Mouse (Mus musculus): ENCODE results near the gene Psmb8. TPM values are rescaled to one million over a fixed set of nuclear protein-coding genes. Genes with fewer than 3 reads are reported as not detected.

Psmb8 gene
- total and polyA plus RNA-seq, 3 experiments = 133 to 144 TPM; not detected in 1

GRCm38 (mm10) chr17:34213936-34214335, 16.4 kb downstream of the Psmb8 start:
- H3K27ac ChIP-seq (ENCODE audit: control insufficient read depth, low read depth, low read length) = no peak overlapping the region
- no peak overlapping the region for H3K9ac ChIP-seq (ENCODE audit: control insufficient read depth, low read depth, low read length, poor library complexity, severe bottlenecking)
- no peaks in the 10 kb centered on the region for H3K9me3 ChIP-seq (replicated peaks; ENCODE audit: insufficient read depth, low read length)
- no peak overlapping the region for H3K4me3 ChIP-seq (ENCODE audit: control insufficient read depth in 1 of 2, insufficient read depth in 1 of 2, low read depth in 2 of 2, low read length in 2 of 2)
- peaks cover 2 to 35% of the 10 kb centered on the region in 2 experiments; a peak in 3 of 4 replicates for H3K36me3 ChIP-seq (ENCODE audit: control insufficient read depth in 1 of 2, insufficient read depth in 2 of 2, low read length in 2 of 2)
- H3K27me3 ChIP-seq (ENCODE audit: control insufficient read depth in 1 of 2, insufficient read depth in 2 of 2, low read length in 2 of 2) = no peaks in the 10 kb centered on the region
- DNase-seq (ENCODE audit: low read depth, low spot score) = no peak
- peaks cover 18 to 46% of the 10 kb centered on the region in 2 experiments for H3K4me1 ChIP-seq (ENCODE audit: control insufficient read depth in 1 of 2, insufficient read depth in 2 of 2, low read length in 2 of 2)
- H3K79me2 ChIP-seq (ENCODE audit: control insufficient read depth, insufficient read depth, low read length, poor library complexity) = no peaks in the 10 kb centered on the region
- TF ChIP-seq ZMIZ1 (IDR thresholded peaks at IDR 0.05; ENCODE audit: low read depth, low read length) (no peak), USF1 (IDR thresholded peaks at IDR 0.05; ENCODE audit: low read depth, low read length) (no peak), UBTF (IDR thresholded peaks at IDR 0.05; ENCODE audit: borderline replicate concordance, insufficient read depth, low read depth, low read length) (no peak), MYB (IDR thresholded peaks at IDR 0.05; ENCODE audit: low read depth, low read length) (no peak), ZC3H11A (IDR thresholded peaks at IDR 0.05; ENCODE audit: low read depth, low read length) (no peak)

- Histone ChIP-seq H3K4me3 (ENCODE audit: control insufficient read depth in 1 of 2, insufficient read depth in 1 of 2, low read depth in 2 of 2, low read length in 2 of 2) (no peak overlapping the region), H3K9me3 (replicated peaks; ENCODE audit: insufficient read depth, low read length) (no peaks in the 10 kb centered on the region), H3K79me2 (ENCODE audit: control insufficient read depth, insufficient read depth, low read length, poor library complexity) (no peaks in the 10 kb centered on the region), H3K36me3 (ENCODE audit: control insufficient read depth in 1 of 2, insufficient read depth in 2 of 2, low read length in 2 of 2) (peaks cover 2 to 33% of the 10 kb centered on the region in 2 experiments; a peak in 3 of 4 replicates), H3K9ac (ENCODE audit: control insufficient read depth, low read depth, low read length, poor library complexity, severe bottlenecking) (no peak overlapping the region), H3K4me1 (ENCODE audit: control insufficient read depth in 1 of 2, insufficient read depth in 2 of 2, low read length in 2 of 2) (peaks cover 15 to 37% of the 10 kb centered on the region in 2 experiments), H3K27ac (ENCODE audit: control insufficient read depth, low read depth, low read length) (no peak overlapping the region), H3K27me3 (ENCODE audit: control insufficient read depth in 1 of 2, insufficient read depth in 2 of 2, low read length in 2 of 2) (no peaks in the 10 kb centered on the region)
- DNase-seq (ENCODE audit: low read depth, low spot score) = no peak
- TF ChIP-seq TAL1 (IDR thresholded peaks at IDR 0.05; ENCODE audit: low read length) = no peak
- TF ChIP-seq ZNF384 (IDR thresholded peaks at IDR 0.05; ENCODE audit: low read depth, low read length) = no peak
- no peak for TF ChIP-seq TCF12 (IDR thresholded peaks at IDR 0.05; ENCODE audit: low read depth, low read length)
- no peak for TF ChIP-seq MAZ (IDR thresholded peaks at IDR 0.05; ENCODE audit: low read depth, low read length)
- TF ChIP-seq EP300 (IDR thresholded peaks at IDR 0.05; ENCODE audit: low read depth in 1 of 2, low read length in 2 of 2) = no peak
- no peak for TF ChIP-seq MAFK (IDR thresholded peaks at IDR 0.05; ENCODE audit: borderline replicate concordance, low read depth, low read length)
- no peak for TF ChIP-seq CTCF (IDR thresholded peaks at IDR 0.05 in 2 of 3, conservative IDR thresholded peaks at IDR 0.05 in 1 of 3; ENCODE audit: control insufficient read depth in 1 of 3, insufficient read depth in 1 of 3, low read depth in 2 of 3, low read length in 3 of 3, poor library complexity in 1 of 3, severe bottlenecking in 1 of 3)
- no peak for TF ChIP-seq USF2 (IDR thresholded peaks at IDR 0.05; ENCODE audit: borderline replicate concordance in 1 of 2, insufficient read depth in 1 of 2, low read depth in 1 of 2, low read length in 2 of 2)
- no peak for TF ChIP-seq ZMIZ1 (IDR thresholded peaks at IDR 0.05; ENCODE audit: low read depth, low read length)
- TF ChIP-seq ZKSCAN1 (IDR thresholded peaks at IDR 0.05; ENCODE audit: low read depth, low read length) = no peak
- TF ChIP-seq NRF1 (IDR thresholded peaks at IDR 0.05; ENCODE audit: insufficient read depth, low read depth, low read length, poor library complexity, severe bottlenecking) = no peak
Observed at GRCm38 (mm10) chr17:34215176-34215575, 17.7 kb downstream of the Psmb8 start.
